Mouse (Mus musculus) neural tube, embryonic 11.5 days (tissue): ENCODE measurements around the gene Zfp536. TPM values are rescaled to one million over a fixed set of nuclear protein-coding genes. Genes with fewer than 3 reads are reported as not detected.

Experiments
- ATAC-seq: fragments of 200-750 bp; cut with Nextera tagmentation; 2 replicates; pipeline ENCODE4 v1.8.0; 2017; ENCODE audit warnings: moderate number of reproducible peaks, mild to moderate bottlenecking, moderate TSS enrichment, moderate library complexity; ENCODE audit not compliant: insufficient read depth, low FRiP score, low TSS enrichment
- DNase-seq: peaks from one replicate; pipeline ENCODE4 v3.0.0-alpha.2; 2015; ENCODE audit warnings: low spot score
- H3K27ac ChIP-seq: fragments of 300-500 bp; sonication (generic); 2 replicates; pipeline ENCODE4 v1.5.1; 2014; ENCODE audit warnings: low read depth, mild to moderate bottlenecking, low read length
- H3K27me3 ChIP-seq: fragments of 300-500 bp; sonication (generic); 2 replicates; pipeline ENCODE4 v1.6.1; 2014; ENCODE audit warnings: mild to moderate bottlenecking, low read length, mixed read lengths; ENCODE audit not compliant: control insufficient read depth, insufficient read depth
- H3K36me3 ChIP-seq: fragments of 300-500 bp; sonication (generic); 2 replicates; pipeline ENCODE4 v1.6.1; 2014; ENCODE audit warnings: mild to moderate bottlenecking, low read length, moderate library complexity, mixed read lengths; ENCODE audit not compliant: control insufficient read depth, insufficient read depth
- H3K4me1 ChIP-seq: fragments of 300-500 bp; sonication (generic); 2 replicates; pipeline ENCODE4 v1.6.1; 2014; ENCODE audit warnings: low read length, mixed read lengths; ENCODE audit not compliant: control insufficient read depth, insufficient read depth
- H3K4me2 ChIP-seq: fragments of 300-500 bp; sonication (generic); 2 replicates; pipeline ENCODE4 v1.6.1; 2014; ENCODE audit warnings: low read depth, mild to moderate bottlenecking, moderate library complexity
- H3K4me3 ChIP-seq: fragments of 300-500 bp; sonication (generic); 2 replicates; pipeline ENCODE4 v1.5.1; 2014; ENCODE audit warnings: low read depth, low read length
- H3K9ac ChIP-seq: fragments of 300-500 bp; sonication (generic); 2 replicates; pipeline ENCODE4 v1.6.1; 2014; ENCODE audit warnings: mild to moderate bottlenecking, low read length
- H3K9me3 ChIP-seq: fragments of 300-500 bp; sonication (generic); 2 replicates; pipeline ENCODE4 v1.6.1; 2016; ENCODE audit warnings: low read length; ENCODE audit not compliant: control insufficient read depth
- WGBS: fragments of 180-500 bp; shearing (Covaris S2); extraction: QIAGEN DNeasy Blood & Tissue Kit; methylation state at CpG from one replicate; pipeline ENCODE4 v1.1.7; 2014; 5-methylcytosine and 5-hydroxymethylcytosine counted together
- polyA plus RNA-seq: library from polyadenylated mRNA; unstranded; fragments of >200 nt; fragmentation: Nextera tagmentation; extraction: Ambion mirVana; gene quantifications from 2 replicates; pipeline ENCODE4 v1.2.1, GENCODE M21; 2014

Gene Zfp536
- polyA plus RNA-seq, 1 experiment from 2014 or later, result 23.6 TPM

DNA sequence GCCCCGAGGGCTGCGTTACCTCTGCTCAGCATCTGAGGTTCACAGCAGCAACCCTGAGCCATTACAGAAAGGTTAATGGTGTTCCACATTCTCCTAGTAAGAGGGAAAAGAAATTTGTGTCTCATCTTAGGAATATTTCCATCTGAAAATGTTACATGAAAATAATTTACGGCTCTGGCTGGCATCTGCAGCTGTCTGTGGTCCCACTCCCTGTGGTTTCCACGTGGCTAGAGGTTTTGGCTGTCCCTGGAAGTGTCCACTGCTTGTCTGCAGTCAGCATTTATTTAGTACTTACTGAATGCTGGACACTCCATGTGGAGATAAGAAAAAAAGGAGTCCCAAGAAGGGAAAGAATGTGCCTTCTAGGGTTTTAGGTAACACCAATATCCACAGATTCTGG is 15.3 kb upstream of the Zfp536 start:
- H3K9ac ChIP-seq, result no peak overlapping the region
- H3K27me3 ChIP-seq, result no peaks in the 10 kb centered on the region
- H3K36me3 ChIP-seq, result no peaks in the 10 kb centered on the region
- no peaks in the 10 kb centered on the region for H3K4me1 ChIP-seq
- no peaks in the 10 kb centered on the region for H3K9me3 ChIP-seq
- H3K27ac ChIP-seq, result no peak overlapping the region
- H3K4me3 ChIP-seq, result no peak overlapping the region
- no peak overlapping the region for H3K4me2 ChIP-seq
- DNase-seq (no peak), ATAC-seq (no peak)
- WGBS, result 67% methylated on average over 4 of the region's 4 CpGs

DNA sequence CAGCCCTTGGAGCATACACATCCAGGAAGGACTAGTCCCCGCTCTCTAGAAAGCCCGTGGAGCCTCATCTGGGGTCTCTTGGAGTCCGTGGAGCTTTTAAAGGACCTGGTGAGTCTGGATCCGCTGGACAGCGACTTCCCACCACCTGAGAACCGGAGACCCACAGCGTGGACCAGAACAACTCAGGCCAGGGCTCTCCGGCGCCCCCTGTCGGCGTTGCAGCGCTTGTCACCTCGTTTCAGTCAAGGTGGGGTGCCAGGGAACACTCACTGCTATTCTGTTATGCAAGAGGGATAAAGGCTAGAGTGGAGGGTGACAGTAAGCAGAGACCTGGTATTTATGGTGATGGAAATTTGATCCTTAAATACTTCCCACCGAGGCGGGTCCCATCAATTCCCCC is 2.1 kb upstream of the Zfp536 start:
- Histone ChIP-seq H3K4me3 (no peak overlapping the region), H3K9ac (no peak overlapping the region), H3K9me3 (no peaks in the 10 kb centered on the region), H3K4me2 (no peak overlapping the region), H3K36me3 (no peaks in the 10 kb centered on the region), H3K27ac (no peak overlapping the region), H3K4me1 (peaks cover 3% of the 10 kb centered on the region; the same call in 1 of the 2 replicates), H3K27me3 (peaks cover 6% of the 10 kb centered on the region; the same call in 1 of the 2 replicates)
- DNase-seq (peak; percentile 74), ATAC-seq (no peak)
- 1% methylated on average over 15 of the region's 15 CpGs for WGBS

DNA sequence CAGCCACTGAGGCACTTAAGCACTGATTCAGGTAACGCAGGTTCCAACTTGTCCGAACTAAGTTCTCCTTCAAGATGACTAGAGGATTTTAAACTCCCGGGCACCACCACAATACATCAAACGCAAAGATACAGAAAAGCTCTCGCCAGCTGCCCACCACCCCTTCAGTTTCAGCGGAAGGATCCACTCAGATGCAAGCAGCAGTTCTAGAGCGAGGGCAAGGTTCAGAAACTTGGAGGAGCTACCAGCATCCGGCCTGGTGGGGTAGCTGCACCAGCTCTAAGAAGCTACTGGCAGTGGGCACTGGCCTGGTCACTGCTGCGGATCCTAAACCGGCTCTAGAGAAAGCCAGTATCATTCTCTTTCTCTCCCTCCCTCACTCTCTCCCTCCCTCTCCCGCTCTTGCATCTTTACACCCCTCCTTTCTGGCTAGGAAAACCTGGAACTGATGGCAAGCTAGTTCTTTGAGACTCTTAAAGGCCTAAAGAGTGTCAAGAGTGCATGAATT is 1.1 kb upstream of the Zfp536 start:
- WGBS, result 13% methylated on average over 11 of the region's 11 CpGs
- DNase-seq, result no peak
- Histone ChIP-seq H3K36me3 (no peaks in the 10 kb centered on the region), H3K4me2 (no peak overlapping the region), H3K9ac (no peak overlapping the region), H3K4me1 (peaks cover 3% of the 10 kb centered on the region; the same call in 1 of the 2 replicates), H3K4me3 (no peak overlapping the region), H3K9me3 (no peaks in the 10 kb centered on the region), H3K27ac (no peak overlapping the region), H3K27me3 (peaks cover 6% of the 10 kb centered on the region; the same call in 1 of the 2 replicates)
- ATAC-seq, result no peak

DNA sequence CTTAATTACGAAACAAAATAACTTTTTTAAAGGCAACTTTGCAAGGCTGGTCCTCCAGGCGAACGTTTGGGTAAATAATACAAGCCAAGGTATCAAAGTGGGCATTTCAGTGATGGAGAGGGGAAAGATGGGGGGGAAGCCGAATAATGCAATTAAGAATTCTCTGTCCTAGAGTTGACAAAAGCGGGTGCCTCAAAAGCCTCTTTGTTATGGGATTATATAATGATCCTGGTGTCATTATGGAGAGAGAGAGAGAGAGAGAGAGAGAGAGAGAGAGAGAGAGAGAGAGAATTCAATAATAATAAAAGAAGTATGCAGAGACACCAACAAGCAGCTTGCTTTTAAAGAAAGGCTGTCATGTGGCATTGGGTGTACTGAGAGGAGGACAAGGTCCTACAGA is 465 bp upstream of the Zfp536 start:
- Histone ChIP-seq H3K36me3 (no peaks in the 10 kb centered on the region), H3K27me3 (peaks cover 6% of the 10 kb centered on the region; the same call in 1 of the 2 replicates), H3K9me3 (no peaks in the 10 kb centered on the region), H3K4me2 (peak overlapping the region; percentile 60), H3K4me3 (peak overlapping the region; percentile 58), H3K27ac (no peak overlapping the region), H3K9ac (no peak overlapping the region), H3K4me1 (peaks cover 3% of the 10 kb centered on the region; the same call in 1 of the 2 replicates)
- ATAC-seq (no peak), DNase-seq (no peak)
- 6% methylated on average over 5 of the region's 5 CpGs for WGBS

DNA sequence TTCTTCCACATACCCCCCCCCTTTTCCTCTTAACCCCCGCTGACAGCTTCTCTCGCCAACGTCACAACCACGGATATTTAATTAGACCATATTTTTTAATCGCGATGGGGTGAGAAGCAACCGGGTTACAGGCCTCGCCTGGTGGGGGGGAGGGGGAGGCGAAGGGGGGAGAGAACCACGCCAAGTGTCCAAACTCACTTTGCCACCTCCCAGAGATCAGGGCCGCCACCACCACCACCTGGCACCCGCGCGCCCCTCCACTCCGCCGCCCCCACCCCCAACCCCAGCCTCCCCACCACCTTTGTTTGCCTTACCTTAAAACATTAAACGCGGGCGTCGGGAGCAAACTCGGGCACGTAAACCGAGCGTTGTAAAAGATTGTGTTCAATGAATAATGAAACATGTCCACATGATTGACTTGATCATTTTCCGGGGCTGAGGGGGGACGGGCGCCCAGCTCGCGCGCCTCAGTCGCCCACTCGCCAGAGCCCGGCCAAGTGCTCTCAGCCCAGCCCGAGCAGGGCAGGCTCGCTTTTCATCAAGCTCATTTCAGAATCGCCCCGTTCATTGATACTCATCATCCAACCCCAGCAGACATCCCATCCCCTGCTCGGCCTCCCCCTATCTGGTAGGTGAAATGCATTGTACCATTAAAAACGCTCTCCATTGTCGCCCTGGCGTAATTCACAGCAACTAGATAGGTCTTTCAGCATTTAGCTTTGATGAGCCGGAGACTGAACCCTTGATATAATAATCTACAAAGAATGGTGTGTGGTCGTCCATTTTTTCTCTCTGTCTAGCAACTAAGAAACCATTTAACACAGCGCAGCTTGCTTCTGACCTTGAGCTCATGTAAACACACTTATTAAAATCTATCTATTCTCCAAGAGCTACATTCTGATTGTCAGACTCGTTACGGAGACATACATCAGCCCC is 797 bp downstream of the Zfp536 start:
- Histone ChIP-seq H3K9ac (peak overlapping the region; percentile 62), H3K27me3 (peaks cover 6% of the 10 kb centered on the region; the same call in 1 of the 2 replicates), H3K4me2 (peak overlapping the region; percentile 60), H3K36me3 (no peaks in the 10 kb centered on the region), H3K9me3 (no peaks in the 10 kb centered on the region), H3K4me1 (peaks cover 13% of the 10 kb centered on the region), H3K27ac (peak overlapping the region; percentile 61), H3K4me3 (peak overlapping the region; percentile 58)
- WGBS, result under 1% methylated on average over 41 of the region's 46 CpGs
- 0 out of 2 replicates have a peak, but pooled peaks have one; percentile 5 for ATAC-seq
- peak; percentile 74 for DNase-seq

DNA sequence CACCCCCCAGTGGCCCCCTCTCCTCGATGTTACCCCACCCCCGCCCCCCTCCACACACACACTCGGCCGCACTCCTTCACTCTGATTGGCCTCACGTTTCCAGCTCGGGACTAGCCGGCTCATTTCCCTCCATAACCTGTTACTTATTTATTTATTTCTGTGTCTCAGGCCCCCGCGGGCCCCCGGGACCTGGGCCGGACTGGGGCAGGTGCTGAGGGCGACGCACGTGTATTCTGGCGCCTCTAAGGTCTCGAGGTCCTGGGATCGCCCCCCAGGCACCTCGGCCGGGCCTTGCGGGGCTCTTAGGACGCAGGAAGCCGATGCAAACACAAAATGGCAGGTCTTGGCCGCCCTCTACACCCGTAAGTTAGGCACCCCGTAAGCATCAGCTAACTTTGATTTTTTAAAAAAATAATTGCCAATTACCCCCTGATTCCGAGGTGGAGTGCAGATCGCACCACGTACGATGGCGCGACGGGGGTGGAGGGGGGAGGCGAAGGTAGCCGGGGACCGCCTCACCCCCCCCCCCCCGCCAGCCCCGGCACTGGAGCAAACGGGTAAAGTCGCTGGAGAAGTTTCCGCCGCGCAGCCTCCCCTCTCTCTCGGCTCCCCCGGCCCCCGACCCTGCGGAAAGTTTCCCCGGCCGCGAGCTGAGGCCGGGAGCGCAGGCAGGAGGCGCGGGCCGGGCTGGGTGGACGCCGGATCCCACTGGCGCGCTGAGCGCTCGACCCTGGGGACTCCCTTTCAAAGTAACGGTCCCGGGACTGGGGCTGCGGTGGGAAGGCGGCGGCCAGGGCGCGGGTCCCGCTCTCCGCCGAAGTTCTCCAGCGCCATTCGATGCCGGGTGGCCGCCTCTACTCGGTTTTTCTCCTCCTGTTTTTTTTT is 1.7 kb downstream of the Zfp536 start:
- Histone ChIP-seq H3K4me3 (peak overlapping the region; percentile 58), H3K4me2 (peak overlapping the region; percentile 60), H3K4me1 (peaks cover 15% of the 10 kb centered on the region), H3K27me3 (peaks cover 6% of the 10 kb centered on the region; the same call in 1 of the 2 replicates), H3K36me3 (no peaks in the 10 kb centered on the region), H3K27ac (peak overlapping the region; percentile 61), H3K9ac (peak overlapping the region; percentile 62), H3K9me3 (no peaks in the 10 kb centered on the region)
- WGBS, result 1% methylated on average over 70 of the region's 75 CpGs
- peak; percentile 70 for DNase-seq
- ATAC-seq, result peak; percentile 25; the same call in 1 of the 2 replicates

DNA sequence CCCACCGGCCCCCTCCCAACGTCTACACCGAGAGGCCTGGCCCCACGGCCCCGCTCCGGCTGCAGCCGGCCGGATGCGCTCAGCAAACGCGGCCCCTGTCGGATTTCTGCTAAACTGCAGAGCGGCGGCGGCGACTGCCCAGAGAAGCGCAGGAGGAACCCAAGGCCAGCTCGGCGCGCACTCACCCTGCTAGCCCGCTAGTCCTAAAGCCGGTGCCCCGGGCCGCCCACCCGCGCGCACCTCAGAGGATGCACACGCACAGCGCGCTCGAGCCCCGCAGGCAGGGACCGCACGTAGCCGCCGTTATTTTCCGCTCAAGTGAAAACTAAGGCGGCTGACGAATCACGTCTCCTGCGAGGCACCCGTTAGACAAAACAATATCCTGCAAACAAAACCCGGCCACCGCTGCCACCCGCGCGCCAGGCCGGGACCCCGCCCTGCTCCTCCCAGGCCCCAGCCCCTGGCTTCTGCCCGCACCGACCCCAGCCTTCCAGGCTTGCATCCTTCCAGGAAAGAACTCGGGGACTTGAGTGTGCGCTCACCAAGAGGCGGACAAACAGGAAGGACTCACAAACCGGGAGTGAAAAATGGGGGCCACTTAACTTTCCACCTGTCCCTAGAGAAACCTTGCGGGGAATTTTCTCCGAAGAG is 2.9 kb downstream of the Zfp536 start:
- peak; percentile 94 for DNase-seq
- H3K36me3 ChIP-seq, result no peaks in the 10 kb centered on the region
- H3K4me3 ChIP-seq, result peak overlapping the region; percentile 58
- peak overlapping the region; percentile 77 for H3K9ac ChIP-seq
- peak overlapping the region; percentile 60 for H3K4me2 ChIP-seq
- H3K27me3 ChIP-seq, result peaks cover 3% of the 10 kb centered on the region; the same call in 1 of the 2 replicates
- peaks cover 15% of the 10 kb centered on the region for H3K4me1 ChIP-seq
- no peaks in the 10 kb centered on the region for H3K9me3 ChIP-seq
- under 1% methylated on average over 57 of the region's 57 CpGs for WGBS
- peak overlapping the region; percentile 94 for H3K27ac ChIP-seq
- peak; percentile 70 for ATAC-seq
